Comparison of ENCODE assay signal across 29 mouse cellular contexts in genomic region chr6:5966806-5967445, GRCm38 (mm10).
A peak's percentile ranks its signal among the peaks of the same experiment; 100 is the strongest.
DNase-seq lines count a peak whose midpoint lies in the region; ATAC-seq and TF ChIP-seq lines count a peak whose summit lies in the region.
"Had no signal": no experiment of that assay in that cellular context is flagged by ENCODE, and none has a peak within 500 bp of the region (broad histone marks: within the 10 kb centered on the region; RNA-seq: fewer than 3 reads in every experiment).

No protein-coding gene starts in this region.

- no peak for TF ChIP-seq CTCF in layer of hippocampus, adult 2 months (conservative IDR thresholded peaks at IDR 0.05)
- no peak for TF ChIP-seq CTCF in midbrain, postnatal 0 days (IDR thresholded peaks at IDR 0.05)

- 73% methylated on average over 8 of the region's 8 CpGs for WGBS in midbrain, postnatal 0 days

- H3K4me1 ChIP-seq in midbrain, postnatal 0 days (ENCODE audit: insufficient read depth, low read length) = no peaks in the 10 kb centered on the region
- H3K4me1 ChIP-seq: intestine, embryonic 15.5 days; megakaryocyte, embryonic 14.5 days; midbrain, embryonic 12.5 days; neural tube, embryonic 13.5 days had no signal

- no peak overlapping the region for H3K4me3 ChIP-seq in layer of hippocampus, adult 2 months
- H3K4me3 ChIP-seq in midbrain, postnatal 0 days (ENCODE audit: low read depth, low read length) = no peak overlapping the region
- H3K4me3 ChIP-seq: gastrocnemius, adult 2 months; heart, embryonic 10.5 days; heart, embryonic 15.5 days; intestine, embryonic 15.5 days; megakaryocyte, embryonic 14.5 days; midbrain, embryonic 12.5 days; neural tube, embryonic 13.5 days had no signal

- H3K36me3 ChIP-seq in midbrain, postnatal 0 days (ENCODE audit: insufficient read depth, low read length) = no peaks in the 10 kb centered on the region
- H3K36me3 ChIP-seq: heart, embryonic 10.5 days; heart, embryonic 15.5 days; intestine, embryonic 15.5 days; midbrain, embryonic 12.5 days; neural tube, embryonic 13.5 days had no signal

- H3K27ac ChIP-seq in layer of hippocampus, adult 2 months = peak overlapping the region; percentile 2; the same call in 1 of the 2 replicates
- H3K27ac ChIP-seq in midbrain, postnatal 0 days (ENCODE audit: low read depth, low read length) = no peak overlapping the region
- H3K27ac ChIP-seq: gastrocnemius, adult 2 months; heart, embryonic 10.5 days; heart, embryonic 15.5 days; hindbrain, postnatal 0 days; intestine, embryonic 15.5 days; liver, embryonic 14.5 days; midbrain, embryonic 12.5 days; neural tube, embryonic 13.5 days had no signal

- DNase-seq in cerebellum, adult 9-10 months = peak; percentile 38
- no peak for DNase-seq in cerebellum, postnatal 36 days
- DNase-seq in layer of hippocampus, adult 2 months (ENCODE audit: low spot score in 2 of 2) = peak in 1 of 2 experiments; percentile 20
- no peak for DNase-seq in layer of hippocampus, postnatal 25 days (ENCODE audit: extremely low spot score in 1 of 2, low spot score in 1 of 2)
- DNase-seq in adipocyte (ENCODE audit: low spot score) = peak; percentile 52
- peak; percentile 14 to 28 for DNase-seq in layer of hippocampus, postnatal 10 days (ENCODE audit: low spot score in 2 of 2)
- no peak for DNase-seq in midbrain, postnatal 0 days (ENCODE audit: low spot score)
- no peak for DNase-seq in left cerebral cortex, postnatal 10 days (ENCODE audit: extremely low spot score in 1 of 2, low spot score in 2 of 2)
- DNase-seq: adrenal gland, postnatal 10 days; cerebellum, adult 11 months; cerebellum, adult 9-11 months; gastrocnemius, adult 2 months; gastrocnemius, postnatal 36 days; kidney, adult 2 months; kidney, postnatal 36 days; liver; lung, adult 2 months; lung, postnatal 4 days; right cerebral cortex, postnatal 14 days had no signal

- H3K4me2 ChIP-seq in midbrain, postnatal 0 days (ENCODE audit: low read depth, low read length, poor library complexity, severe bottlenecking) = no peak overlapping the region
- H3K4me2 ChIP-seq: heart, embryonic 15.5 days; intestine, embryonic 15.5 days; midbrain, embryonic 12.5 days; neural tube, embryonic 13.5 days had no signal

- intact Hi-C loops in left cerebral cortex, postnatal 10 days (cut with DNase I) = no loop called here

- ATAC-seq in midbrain, postnatal 0 days (ENCODE audit: low FRiP score) = no peak
- ATAC-seq: forebrain, embryonic 14.5 days; hindbrain, postnatal 0 days; intestine, embryonic 15.5 days had no signal

- no peaks in the 10 kb centered on the region for H3K9me3 ChIP-seq in midbrain, postnatal 0 days (ENCODE audit: low read length)
- H3K9me3 ChIP-seq: heart, embryonic 10.5 days; heart, embryonic 15.5 days; intestine, embryonic 15.5 days; midbrain, embryonic 12.5 days; neural tube, embryonic 13.5 days had no signal

- no peak overlapping the region for H3K9ac ChIP-seq in midbrain, postnatal 0 days (replicated peaks; ENCODE audit: low read length, poor library complexity, severe bottlenecking)
- H3K9ac ChIP-seq: heart, embryonic 15.5 days; intestine, embryonic 15.5 days; liver, embryonic 14.5 days; midbrain, embryonic 12.5 days; neural tube, embryonic 13.5 days had no signal

- no peaks in the 10 kb centered on the region for H3K27me3 ChIP-seq in midbrain, postnatal 0 days (ENCODE audit: insufficient read depth, low read length)
- H3K27me3 ChIP-seq: CH12.LX; heart, embryonic 15.5 days; intestine, embryonic 15.5 days; megakaryocyte, embryonic 14.5 days; midbrain, embryonic 12.5 days; neural tube, embryonic 13.5 days had no signal

Comparison
In these comparisons a context has a peak if more than half of its experiments do, and no peak if none do; other contexts are left out.
1. DNase-seq: peak in cerebellum, adult 9-10 months (single experiment), adipocyte (single experiment) and layer of hippocampus, postnatal 10 days (2 of 2); none in cerebellum, postnatal 36 days (0 of 2), layer of hippocampus, postnatal 25 days (0 of 2), midbrain, postnatal 0 days (single experiment) and left cerebral cortex, postnatal 10 days (0 of 2).